ENCODE assay signal across 23 mouse cellular contexts in the genomic region with DNA sequence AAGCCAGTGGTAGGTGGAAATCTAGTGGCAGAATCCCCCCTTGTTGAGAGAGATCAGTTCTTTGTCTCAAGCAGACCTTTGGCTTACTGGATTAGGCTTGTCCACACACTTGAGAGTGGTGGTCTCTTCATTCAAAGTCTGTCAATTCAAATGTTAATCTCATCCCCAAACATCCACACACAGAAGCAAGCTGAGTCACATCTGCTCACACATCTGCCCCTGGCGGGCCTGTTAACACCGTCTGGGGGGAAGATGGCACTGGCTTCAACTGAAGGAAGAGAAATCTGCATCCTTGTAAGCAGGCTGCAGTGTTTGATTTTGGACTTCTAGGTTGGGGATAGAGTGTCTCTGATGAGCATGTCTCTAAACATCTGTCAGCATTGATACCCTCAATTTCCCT. TPM values are rescaled to one million over a fixed set of nuclear protein-coding genes. Genes with fewer than 3 reads are reported as not detected.
A peak's percentile ranks its signal among the peaks of the same experiment; 100 is the strongest.
DNase-seq lines count a peak whose midpoint lies in the region; TF ChIP-seq lines count a peak whose summit lies in the region.
"Had no signal": no experiment of that assay in that cellular context is flagged by ENCODE, and none has a peak within 500 bp of the region (broad histone marks: within the 10 kb centered on the region; RNA-seq: fewer than 3 reads in every experiment).

No protein-coding gene starts in this region.

- no peak for TF ChIP-seq CTCF in kidney, adult 2 months (conservative IDR thresholded peaks at IDR 0.05; ENCODE audit: insufficient read depth, insufficient read length, low read depth, low read length)

- no peaks in the 10 kb centered on the region for H3K4me1 ChIP-seq in kidney, adult 2 months (ENCODE audit: control insufficient read depth, insufficient read depth, low read length)
- H3K4me1 ChIP-seq: forebrain, embryonic 13.5 days had no signal

- DNase-seq in heart, adult 11 months, result peak; percentile 57
- no peak for DNase-seq in heart, postnatal 4 days
- peak; percentile 54 for DNase-seq in thymus, postnatal 0 days (ENCODE audit: low spot score)
- no peak for DNase-seq in thymus, postnatal 10 days (ENCODE audit: low spot score in 2 of 2)
- DNase-seq in ES-CJ7 (ENCODE audit: low read depth, low spot score), result peak; percentile 69
- no peak for DNase-seq in kidney, adult 2 months
- DNase-seq: adrenal gland, postnatal 10 days; adrenal gland, postnatal 36 days; cerebellum, adult 18-20 months; cerebellum, adult 9-10 months; cerebellum, postnatal 14 days; gastrocnemius, adult 2 months; gastrocnemius, postnatal 14 days; heart, adult 18-20 months; heart, postnatal 10 days; heart, postnatal 36 days had no signal

- no peak overlapping the region for H3K4me3 ChIP-seq in kidney, adult 2 months (ENCODE audit: insufficient read depth, low read depth, low read length)
- H3K4me3 ChIP-seq: forebrain, embryonic 10.5 days; forebrain, embryonic 13.5 days; gastrocnemius, adult 2 months; heart, embryonic 12.5 days; heart, embryonic 15.5 days had no signal

- H3K27ac ChIP-seq in kidney, adult 2 months (ENCODE audit: insufficient read depth, low read depth, low read length), result no peak overlapping the region
- H3K27ac ChIP-seq: forebrain, embryonic 10.5 days; forebrain, embryonic 13.5 days; gastrocnemius, adult 2 months; heart, embryonic 15.5 days; hindbrain, embryonic 14.5 days; hindbrain, postnatal 0 days had no signal

- no peaks in the 10 kb centered on the region for H3K36me3 ChIP-seq in kidney, adult 2 months (ENCODE audit: control insufficient read depth, insufficient read depth, low read length)
- H3K36me3 ChIP-seq: forebrain, embryonic 10.5 days; heart, embryonic 12.5 days; heart, embryonic 15.5 days had no signal

- 82% methylated on average over 2 of the region's 2 CpGs for WGBS in kidney, adult 2 months

- H3K27me3 ChIP-seq in kidney, adult 2 months (replicated peaks; ENCODE audit: control insufficient read depth, insufficient read depth, low read length), result no peaks in the 10 kb centered on the region
- H3K27me3 ChIP-seq: CH12.LX; forebrain, embryonic 13.5 days; heart, embryonic 12.5 days; heart, embryonic 15.5 days had no signal

- no peak for TF ChIP-seq POLR2A in kidney, adult 2 months (IDR thresholded peaks at IDR 0.05; ENCODE audit: low read depth, low read length)

RNA-seq across cellular contexts. Expression of gene 1700056E22Rik, which starts 10.1 kb away (rescaled TPM):
- total RNA-seq in heart, postnatal 4 days (2021), result 1 to 10 TPM; 1.8 to 2.6 TPM
- polyA plus RNA-seq in thymus, postnatal 0 days (2015; fragmentation: Nextera tagmentation; extraction: Ambion mirVana), result 6.2 and 8.7 TPM in 2 replicates
- 0.63 and 0.91 TPM in 2 replicates for polyA plus RNA-seq in kidney, adult 2 months (2012; rRNA removed)

RNA-seq across cellular contexts. Expression of gene Dusp10, which starts 10.9 kb away (rescaled TPM):
- total RNA-seq in heart, postnatal 4 days (2021), result 10 to 100 TPM; 11.3 to 13.8 TPM
- 91.6 and 101 TPM in 2 replicates for polyA plus RNA-seq in thymus, postnatal 0 days (2015; fragmentation: Nextera tagmentation; extraction: Ambion mirVana)
- polyA plus RNA-seq in kidney, adult 2 months (2012; rRNA removed), result 3.7 and 5.3 TPM in 2 replicates

Comparison
In these comparisons a context has a peak if more than half of its experiments do, and no peak if none do; other contexts are left out.
1. DNase-seq: peak in heart, adult 11 months (single experiment), thymus, postnatal 0 days (single experiment) and ES-CJ7 (single experiment); none in heart, postnatal 4 days (single experiment), thymus, postnatal 10 days (0 of 2) and kidney, adult 2 months (single experiment).
2. RNA of gene Dusp10, which starts 10.9 kb away (polyA plus RNA-seq): 91.6 to 101 TPM in thymus, postnatal 0 days; 3.7 to 5.3 TPM in kidney, adult 2 months; every median in the first group is over 10 times any median in the second.